Mouse (Mus musculus) urinary bladder, postnatal 36 days (tissue): Measurements from ENCODE around the gene Cnpy2.
"Not testable (repeated sequence)": the region's sequence is repeated elsewhere in the genome, so short reads cannot be mapped to it uniquely, and the experiment has no call there.

Experiments used
- DNase-seq, 2 experiments: peaks; one replicate each; pipeline ENCODE4 v3.0.0; 2022; ENCODE audit warnings: low spot score in 2 of 2, mixed read lengths in 1 of 2

Gene Cnpy2

GRCm38 (mm10) chr10:128315578-128315977 is 6.7 kb upstream of the Cnpy2 start:
- DNase-seq: no peak

- no peak for DNase-seq
Measured at GRCm38 (mm10) chr10:128321641-128322040, 618 bp upstream of the Cnpy2 start.

- DNase-seq: no peak
Measured at GRCm38 (mm10) chr10:128323516-128323915, 1.3 kb downstream of the Cnpy2 start.

- DNase-seq: no peak
Measured at GRCm38 (mm10) chr10:128326825-128327224, 4.6 kb downstream of the Cnpy2 start.

- DNase-seq: no peak
Measured at GRCm38 (mm10) chr10:128327610-128328009, 5.4 kb downstream of the Cnpy2 start.

- not testable (repeated sequence) for DNase-seq
Measured at GRCm38 (mm10) chr10:128332358-128333249, 10.3 kb downstream of the Cnpy2 start.

GRCm38 (mm10) chr10:128335582-128335981 is 13.3 kb downstream of the Cnpy2 start:
- DNase-seq: peak; percentile 60 to 76

GRCm38 (mm10) chr10:128336195-128336594 is 13.9 kb downstream of the Cnpy2 start:
- no peak for DNase-seq

GRCm38 (mm10) chr10:128336597-128336996 is 14.3 kb downstream of the Cnpy2 start:
- no peak for DNase-seq

GRCm38 (mm10) chr10:128337306-128338181 is 15.3 kb downstream of the Cnpy2 start, which contains the start of gene Cs:
Cs (plus strand) TSS chr10:128337734.
- peak; percentile 95 for DNase-seq

GRCm38 (mm10) chr10:128338415-128338814 is 16.2 kb downstream of the Cnpy2 start:
- no peak for DNase-seq

GRCm38 (mm10) chr10:128338948-128339347 is 16.7 kb downstream of the Cnpy2 start:
- DNase-seq: no peak

GRCm38 (mm10) chr10:128340257-128340656 is 18.0 kb downstream of the Cnpy2 start:
- no peak for DNase-seq

- DNase-seq: no peak
Measured at GRCm38 (mm10) chr10:128343436-128343835, 21.2 kb downstream of the Cnpy2 start.

- peak; percentile 67 to 84 for DNase-seq
Measured at GRCm38 (mm10) chr10:128344568-128345275, 22.5 kb downstream of the Cnpy2 start.

GRCm38 (mm10) chr10:128347541-128347940 is 25.3 kb downstream of the Cnpy2 start:
- no peak for DNase-seq

- DNase-seq: peak; percentile 23 to 42
Measured at GRCm38 (mm10) chr10:128358796-128359195, 36.5 kb downstream of the Cnpy2 start.

GRCm38 (mm10) chr10:128359226-128359625 is 37.0 kb downstream of the Cnpy2 start:
- no peak for DNase-seq

- no peak for DNase-seq
Measured at GRCm38 (mm10) chr10:128361836-128362235, 39.6 kb downstream of the Cnpy2 start.

GRCm38 (mm10) chr10:128362568-128362967 is 40.3 kb downstream of the Cnpy2 start:
- no peak for DNase-seq

GRCm38 (mm10) chr10:128367899-128368401 is 45.7 kb downstream of the Cnpy2 start:
- DNase-seq: no peak
